Mouse (Mus musculus) adipocyte (in vitro differentiated cells): ENCODE measurements around the gene Tead1.

ENCODE experiments used
- DNase-seq: peaks from one replicate; pipeline ENCODE4 v3.0.0-alpha.2; 2016; ENCODE audit warnings: low spot score

Tead1 gene

GRCm38 (mm10) chr7:112730209-112730608 lies 51.1 kb downstream of the Tead1 start:
- DNase-seq = no peak

DNA sequence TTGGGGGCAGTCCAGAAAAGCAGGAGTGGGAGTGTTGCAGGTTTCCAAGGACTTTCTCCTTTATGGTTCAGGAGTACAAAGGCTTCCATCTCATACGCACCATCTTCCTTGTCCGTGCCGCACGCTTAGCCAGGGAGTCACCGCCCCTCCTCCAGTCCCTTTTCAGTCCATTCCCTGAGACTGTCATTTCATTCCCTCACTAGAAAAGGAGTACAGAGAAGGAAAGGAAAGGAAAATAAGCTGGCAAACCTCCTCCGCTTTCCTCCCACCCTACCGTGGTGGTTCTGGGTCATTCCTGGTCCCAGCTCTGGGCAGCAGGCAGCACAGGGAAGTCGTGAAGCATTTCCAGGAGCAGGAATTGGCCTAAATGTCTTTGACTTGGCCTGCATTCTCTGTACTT lies 52.5 kb downstream of the Tead1 start:
- DNase-seq = no peak

DNA sequence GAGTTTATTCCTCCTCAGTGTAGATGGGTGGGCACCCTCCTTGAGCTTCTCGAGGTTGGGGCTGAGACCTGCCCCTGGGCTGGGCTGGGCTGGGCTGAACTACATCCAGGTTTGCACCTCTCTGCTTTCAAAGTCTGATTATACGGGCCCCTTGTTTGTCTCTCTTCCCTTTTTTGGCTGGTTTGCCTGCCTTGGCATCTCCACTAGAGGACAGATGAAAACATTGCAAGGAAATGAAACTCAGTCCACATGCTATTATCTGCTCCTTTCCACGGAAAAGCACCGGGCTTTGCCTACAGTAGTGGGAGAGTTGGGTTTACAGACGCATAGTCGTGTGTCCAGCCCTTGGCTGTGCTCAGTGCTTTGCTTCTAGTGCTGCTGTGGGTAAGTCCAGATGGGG lies 60.1 kb downstream of the Tead1 start:
- DNase-seq = no peak

DNA sequence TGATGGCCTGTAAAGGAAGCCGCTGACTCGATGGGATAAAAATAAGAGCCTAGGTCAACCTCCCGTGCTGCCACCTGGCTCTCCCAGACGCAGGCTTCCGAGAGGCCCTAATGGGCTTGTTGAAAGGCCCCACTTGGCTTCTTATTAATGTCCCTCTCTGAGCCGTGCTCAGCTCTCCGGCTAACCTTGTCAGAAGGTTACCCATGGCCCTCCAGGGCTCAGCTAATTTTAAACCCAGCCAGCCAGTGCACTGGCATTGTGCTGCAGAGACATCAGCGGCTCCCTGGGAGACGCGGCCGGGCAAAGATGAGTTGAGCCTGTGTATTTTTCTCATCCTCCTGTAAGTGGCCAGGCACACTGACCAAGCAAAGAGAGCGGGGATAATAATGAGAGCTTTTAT lies 62.7 kb downstream of the Tead1 start:
- DNase-seq = no peak

GRCm38 (mm10) chr7:112743063-112743462 lies 63.9 kb downstream of the Tead1 start:
- no peak for DNase-seq

GRCm38 (mm10) chr7:112743621-112744395 lies 64.7 kb downstream of the Tead1 start:
- DNase-seq = no peak

DNA sequence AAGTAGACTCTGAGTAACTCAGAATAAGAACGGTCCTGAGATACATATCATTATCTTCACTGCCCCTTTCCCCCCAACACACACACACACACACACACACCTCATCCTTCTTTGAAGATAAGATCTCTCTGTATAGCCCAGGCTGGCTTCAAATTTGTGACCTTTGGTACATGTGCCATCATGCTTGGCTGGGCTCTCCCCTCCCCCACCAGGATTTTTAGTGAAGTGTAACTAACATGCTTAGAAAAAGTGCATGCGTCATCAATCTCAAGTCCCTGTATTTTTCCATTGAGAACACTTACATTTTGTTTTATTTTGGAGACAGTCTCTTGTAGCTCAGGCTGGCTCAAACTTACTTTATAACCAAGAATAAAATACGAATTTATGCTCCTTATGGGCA lies 68.1 kb downstream of the Tead1 start:
- no peak for DNase-seq

GRCm38 (mm10) chr7:112747836-112748235 lies 68.7 kb downstream of the Tead1 start:
- DNase-seq = no peak

GRCm38 (mm10) chr7:112748327-112748726 lies 69.2 kb downstream of the Tead1 start:
- no peak for DNase-seq

- no peak for DNase-seq
These were observed 71.0 kb downstream of the Tead1 start for GRCm38 (mm10) chr7:112750101-112750500.

DNA sequence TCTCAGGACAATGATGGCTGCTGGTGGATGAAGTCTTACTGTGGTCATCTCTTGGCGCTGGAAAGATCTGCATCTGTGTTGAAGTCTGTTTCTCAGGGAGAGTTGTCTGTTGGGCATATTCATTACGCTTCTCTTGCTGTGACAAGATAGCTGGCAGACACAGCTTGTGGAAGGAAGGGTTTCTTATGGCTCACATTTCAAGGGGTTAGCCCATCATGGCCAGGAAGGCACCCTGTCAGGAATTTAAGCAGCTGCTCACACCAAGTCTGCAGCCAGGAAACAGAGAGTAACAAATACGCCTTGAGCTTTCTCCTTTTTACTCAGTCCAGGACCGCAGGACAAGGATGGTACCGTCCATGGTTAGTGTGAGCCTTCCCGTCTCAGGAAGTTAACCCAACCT lies 73.2 kb downstream of the Tead1 start:
- no peak for DNase-seq

- peak; percentile 31 for DNase-seq
These were observed 74.2 kb downstream of the Tead1 start for GRCm38 (mm10) chr7:112753314-112753713.

DNA sequence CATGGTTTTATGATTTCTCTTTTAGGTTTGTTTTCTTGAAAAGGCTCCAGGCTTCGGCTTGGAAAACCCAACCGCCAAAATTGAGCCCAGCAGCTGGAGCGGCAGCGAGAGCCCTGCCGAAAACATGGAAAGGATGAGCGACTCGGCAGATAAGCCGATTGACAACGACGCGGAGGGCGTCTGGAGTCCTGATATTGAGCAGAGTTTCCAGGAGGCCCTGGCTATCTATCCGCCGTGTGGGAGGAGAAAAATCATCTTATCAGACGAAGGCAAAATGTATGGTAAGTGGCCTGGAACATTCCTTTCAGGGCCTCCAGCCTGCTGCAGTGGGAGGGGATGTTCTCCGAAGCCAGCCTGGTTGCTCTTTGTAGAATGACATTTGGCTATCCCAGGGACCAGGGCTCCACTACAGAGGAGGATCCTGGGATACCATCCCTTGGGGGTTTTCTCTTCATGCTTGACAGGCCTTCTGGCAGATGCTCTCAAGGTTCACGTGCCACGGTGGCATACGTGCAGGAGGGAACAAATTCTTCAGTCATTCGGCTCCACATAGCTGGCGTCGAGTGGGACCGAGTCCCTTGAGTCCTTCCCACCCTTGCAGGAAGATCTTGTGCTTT lies 80.3 kb downstream of the Tead1 start:
- no peak for DNase-seq

DNA sequence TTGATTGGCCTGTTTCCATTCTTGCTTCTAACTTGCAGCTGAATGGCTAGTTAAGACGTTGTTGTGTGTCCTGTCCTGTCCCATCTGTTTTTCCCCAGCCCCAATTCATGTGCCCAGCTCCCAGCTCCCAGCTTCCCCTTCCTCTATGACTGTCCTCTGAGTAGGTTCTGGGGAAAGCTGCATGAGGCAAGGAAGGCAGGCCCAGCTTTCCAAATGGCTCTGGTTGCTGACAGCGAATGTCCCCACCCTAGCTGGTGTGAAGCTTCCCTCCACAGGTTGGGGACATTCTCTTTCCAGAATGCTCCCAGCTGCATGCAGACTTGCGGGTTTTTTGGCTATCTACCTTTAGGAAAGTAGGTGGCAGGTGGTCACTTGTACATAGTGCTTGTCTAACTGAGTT lies 81.2 kb downstream of the Tead1 start:
- no peak for DNase-seq

- DNase-seq = peak; percentile 74
These were observed 81.7 kb downstream of the Tead1 start for GRCm38 (mm10) chr7:112760782-112761181.

GRCm38 (mm10) chr7:112762870-112763269 lies 83.8 kb downstream of the Tead1 start:
- DNase-seq = no peak

GRCm38 (mm10) chr7:112763513-112763912 lies 84.4 kb downstream of the Tead1 start:
- DNase-seq = peak; percentile 28

- DNase-seq = no peak
These were observed 85.8 kb downstream of the Tead1 start for GRCm38 (mm10) chr7:112764921-112765320.

GRCm38 (mm10) chr7:112769866-112770265 lies 90.7 kb downstream of the Tead1 start:
- DNase-seq = no peak

- no peak for DNase-seq
These were observed 92.3 kb downstream of the Tead1 start for GRCm38 (mm10) chr7:112771461-112771860.

DNA sequence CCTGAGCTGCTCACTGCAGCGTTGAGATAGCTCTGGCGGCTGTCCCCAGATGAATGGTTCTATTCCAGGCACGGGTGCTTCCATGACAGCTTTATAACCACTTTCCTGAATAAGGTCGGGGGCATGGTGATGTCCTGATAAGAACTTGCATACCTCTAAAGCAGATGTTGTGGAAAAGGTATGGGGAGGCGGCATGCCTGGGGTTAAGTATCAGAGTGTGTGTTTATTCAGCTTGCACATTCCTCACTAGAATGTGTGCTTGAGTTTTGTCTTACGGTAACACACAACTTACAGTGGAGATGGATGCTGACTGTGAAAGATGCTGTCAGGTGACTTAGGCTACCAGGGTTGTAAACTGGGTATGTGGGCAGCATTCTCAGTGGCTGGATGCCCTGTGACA lies 93.7 kb downstream of the Tead1 start:
- no peak for DNase-seq

GRCm38 (mm10) chr7:112773601-112774000 lies 94.5 kb downstream of the Tead1 start:
- DNase-seq = no peak

- DNase-seq = no peak
These were observed 96.7 kb downstream of the Tead1 start for GRCm38 (mm10) chr7:112775816-112776215.

DNA sequence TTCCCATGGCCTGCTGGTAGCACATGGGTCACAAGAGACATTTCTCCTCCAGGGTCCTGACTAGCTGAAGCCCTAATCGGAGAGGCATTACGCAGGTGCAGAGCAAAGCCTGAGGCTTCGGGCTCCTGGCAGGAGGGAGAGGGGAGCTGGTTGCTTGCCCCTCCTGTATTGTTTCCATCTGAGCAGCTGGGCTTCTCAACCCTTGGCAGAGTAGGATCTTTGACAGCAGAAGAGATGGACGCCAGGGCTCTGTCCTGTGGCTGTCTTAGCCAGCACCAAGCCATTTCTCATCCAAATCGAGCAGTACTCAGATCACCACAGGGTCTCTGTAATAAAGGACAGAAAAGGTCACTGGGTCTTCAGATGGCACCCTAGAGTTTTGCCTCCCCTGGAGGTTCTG lies 97.6 kb downstream of the Tead1 start:
- DNase-seq = no peak
